Mouse (Mus musculus) olfactory bulb, adult 2 months (tissue): ENCODE results near the gene Hist2h2ac.

ENCODE experiments used
- CTCF ChIP-seq: fragments of 200-500 bp; IDR thresholded peaks from 2 replicates; pipeline ENCODE4 v1.5.1; 2012; ENCODE audit warnings: low read depth, mild to moderate bottlenecking, low read length, moderate library complexity; ENCODE audit not compliant: insufficient read depth
- POLR2A ChIP-seq: fragments of 200-500 bp; IDR thresholded peaks from 2 replicates; pipeline ENCODE4 v1.6.1; 2012; ENCODE audit warnings: mild to moderate bottlenecking, low read depth, low read length, moderate library complexity; ENCODE audit not compliant: insufficient read depth

DNA sequence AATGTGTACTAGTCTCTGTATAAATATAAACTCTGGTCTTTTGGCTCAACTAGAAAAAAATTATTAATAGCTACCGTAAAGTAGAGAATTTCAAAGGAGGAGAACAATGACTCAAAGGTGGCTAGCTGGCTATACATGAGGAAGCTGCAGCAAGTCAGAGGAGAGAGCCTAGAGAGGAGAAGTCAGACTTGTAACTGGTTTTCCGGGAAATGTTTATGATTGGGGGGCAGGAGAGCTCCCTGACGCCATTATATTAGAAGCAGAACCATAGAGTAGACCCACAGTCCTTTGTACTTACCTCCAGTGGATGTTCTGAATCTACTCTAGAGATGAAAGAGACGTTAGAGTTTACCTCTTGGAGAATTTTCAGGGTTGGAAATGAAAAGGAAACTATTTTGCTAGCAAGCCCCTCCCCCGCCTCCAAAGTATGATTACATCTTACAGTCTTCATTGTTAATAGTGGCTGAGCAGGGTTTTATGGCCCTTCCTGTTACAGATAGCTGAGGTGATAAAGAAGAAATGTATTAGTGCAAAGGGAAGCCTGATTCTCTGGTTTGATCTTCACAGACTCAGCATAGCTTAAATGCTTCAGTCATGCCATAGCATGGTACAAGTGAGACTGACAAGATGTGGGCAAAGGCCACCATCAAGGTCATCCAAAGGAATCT lies 35.4 kb upstream of the Hist2h2ac start:
- no peak for TF ChIP-seq CTCF
- no peak for TF ChIP-seq POLR2A
